Mouse (Mus musculus) small intestine, adult 2 months (tissue): ENCODE data around the gene Fcor.

Experiments
- CTCF ChIP-seq: fragments of 200-500 bp; IDR thresholded peaks from 2 replicates; pipeline ENCODE4 v1.5.1; 2012; ENCODE audit warnings: low read depth, mild to moderate bottlenecking, control low read depth, inconsistent platforms, low read length, moderate library complexity, mixed read lengths; ENCODE audit not compliant: insufficient replicate concordance, insufficient read length; ENCODE audit errors: extremely low read depth
- POLR2A ChIP-seq: fragments of 200-500 bp; IDR thresholded peaks from 2 replicates; pipeline ENCODE4 v1.6.1; 2012; ENCODE audit warnings: low read depth, mild to moderate bottlenecking, control low read depth, inconsistent platforms, low read length, moderate library complexity

- TF ChIP-seq POLR2A (no peak), CTCF (no peak)
Observed at GRCm38 (mm10) chr8:3626971-3627370, 45.2 kb downstream of the Fcor start.
